Mouse (Mus musculus) kidney, embryonic 14.5 days (tissue): ENCODE data around the gene Wwox. TPM values are rescaled to one million over a fixed set of nuclear protein-coding genes. Genes with fewer than 3 reads are reported as not detected.

Source experiments
- ATAC-seq: fragments of 200-750 bp; cut with Nextera tagmentation; 2 replicates; pipeline ENCODE4 v1.8.0; 2017; ENCODE audit warnings: moderate number of reproducible peaks, mild to moderate bottlenecking, moderate TSS enrichment, moderate library complexity; ENCODE audit not compliant: low FRiP score, low TSS enrichment
- H3K27ac ChIP-seq: fragments of 300-500 bp; sonication (generic); 2 replicates; pipeline ENCODE4 v1.5.1; 2014; ENCODE audit warnings: low read depth, mild to moderate bottlenecking, low read length, moderate library complexity, mixed read lengths
- H3K27me3 ChIP-seq: fragments of 300-500 bp; sonication (generic); 2 replicates; pipeline ENCODE4 v1.6.1; 2014; ENCODE audit warnings: mild to moderate bottlenecking, low read length; ENCODE audit not compliant: control insufficient read depth, insufficient read depth
- H3K36me3 ChIP-seq: fragments of 300-500 bp; sonication (generic); 2 replicates; pipeline ENCODE4 v1.6.1; 2014; ENCODE audit warnings: low read length, mixed read lengths; ENCODE audit not compliant: control insufficient read depth, insufficient read depth
- H3K4me1 ChIP-seq: fragments of 300-500 bp; sonication (generic); 2 replicates; pipeline ENCODE4 v1.6.1; 2014; ENCODE audit warnings: low read length, mixed read lengths; ENCODE audit not compliant: control insufficient read depth, insufficient read depth
- H3K4me2 ChIP-seq: fragments of 300-500 bp; sonication (generic); replicated peaks from 2 replicates; pipeline ENCODE4 v1.6.1; 2014; ENCODE audit warnings: low read depth, mild to moderate bottlenecking, low read length
- H3K4me3 ChIP-seq: fragments of 300-500 bp; sonication (generic); 2 replicates; pipeline ENCODE4 v1.5.1; 2014; ENCODE audit warnings: mild to moderate bottlenecking, low read length
- H3K9ac ChIP-seq: fragments of 300-500 bp; sonication (generic); 2 replicates; pipeline ENCODE4 v1.6.1; 2014; ENCODE audit warnings: low read depth, mild to moderate bottlenecking, low read length, moderate library complexity
- H3K9me3 ChIP-seq: fragments of 300-500 bp; sonication (generic); 2 replicates; pipeline ENCODE4 v1.6.1; 2016; ENCODE audit warnings: low read length; ENCODE audit not compliant: control insufficient read depth
- WGBS: fragments of 180-500 bp; shearing (Covaris S2); extraction: QIAGEN DNeasy Blood & Tissue Kit; methylation state at CpG from one replicate; pipeline ENCODE4 v1.1.7; 2014; 5-methylcytosine and 5-hydroxymethylcytosine counted together
- polyA plus RNA-seq: library from polyadenylated mRNA; unstranded; fragments of >200 nt; fragmentation: Nextera tagmentation; extraction: Ambion mirVana; gene quantifications from 2 replicates; pipeline ENCODE4 v1.2.1, GENCODE M21; 2014

Gene Wwox
- polyA plus RNA-seq, 1 experiment from 2014 or later: 17.0 TPM

DNA sequence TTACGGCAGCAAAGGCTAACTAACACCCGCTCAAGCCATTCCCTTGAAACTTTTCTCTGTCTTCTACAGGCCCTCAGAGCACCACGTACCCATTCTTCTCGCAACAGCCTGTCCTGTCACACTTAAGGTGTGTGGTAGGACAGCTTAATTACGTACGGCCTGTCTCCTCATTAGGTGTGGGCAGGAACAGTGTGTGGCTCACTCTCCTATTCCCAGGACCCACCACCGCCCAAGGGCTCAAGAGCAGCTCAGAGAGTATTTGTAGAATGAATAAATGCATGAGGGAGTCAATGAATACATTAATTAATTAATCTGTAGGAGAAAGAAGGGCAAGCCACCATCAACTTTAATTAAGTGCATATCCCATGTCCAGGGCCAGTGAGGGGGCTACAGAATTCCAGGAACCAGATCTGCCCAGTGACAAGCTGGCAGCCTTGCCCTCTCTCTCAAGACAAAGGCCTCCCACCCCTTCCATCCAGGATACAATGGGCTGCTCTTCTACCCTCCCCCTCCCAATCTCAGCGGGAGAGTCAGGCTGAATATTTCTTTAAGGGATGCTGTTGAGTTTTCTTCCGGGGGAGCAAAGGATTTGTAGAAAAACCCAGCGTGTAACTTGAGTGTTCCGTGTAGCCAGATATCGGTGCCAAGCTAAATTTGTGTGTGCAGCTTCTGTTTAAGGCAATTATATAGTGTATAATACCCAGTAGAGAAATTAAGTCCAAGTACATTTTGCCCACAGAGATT lies 718.7 kb downstream of the Wwox start:
- peak; percentile 56; the same call in 1 of the 2 replicates for ATAC-seq
- no peak overlapping the region for H3K27ac ChIP-seq
- H3K4me1 ChIP-seq: peaks cover 16% of the 10 kb centered on the region

DNA sequence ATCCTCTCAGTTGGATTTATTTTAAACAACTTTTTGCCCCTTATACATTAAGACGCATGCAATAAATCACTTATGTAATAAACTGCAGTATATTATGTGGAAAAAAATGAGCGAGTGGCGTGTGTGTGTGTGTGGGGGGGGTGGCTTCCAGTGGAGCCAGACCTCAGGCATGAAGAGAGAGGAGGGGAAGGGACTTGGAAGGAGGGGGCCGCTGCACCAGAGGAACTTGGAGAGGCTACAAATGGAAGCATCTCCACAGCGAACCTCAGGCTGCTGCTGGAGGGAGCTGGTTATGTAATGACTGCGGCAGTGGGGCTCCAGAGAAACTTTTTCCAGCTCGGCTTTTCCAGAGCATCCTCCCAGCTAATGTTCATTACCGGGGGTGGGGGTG lies 719.3 kb downstream of the Wwox start:
- Histone ChIP-seq H3K4me2 (peak overlapping the region; percentile 60), H3K9ac (peak overlapping the region; percentile 8; the same call in 1 of the 2 replicates), H3K4me1 (peaks cover 16% of the 10 kb centered on the region), H3K36me3 (no peaks in the 10 kb centered on the region), H3K9me3 (no peaks in the 10 kb centered on the region), H3K4me3 (peak overlapping the region; percentile 28; the same call in 1 of the 2 replicates), H3K27me3 (no peaks in the 10 kb centered on the region), H3K27ac (no peak overlapping the region)
- ATAC-seq: peak; percentile 63; the same call in 1 of the 2 replicates
- WGBS: 6% methylated on average over 8 of the region's 8 CpGs

More for the DNA sequence above, 718.7 kb downstream of the Wwox start:
- Histone ChIP-seq H3K9me3 (no peaks in the 10 kb centered on the region), H3K9ac (no peak overlapping the region), H3K27me3 (no peaks in the 10 kb centered on the region), H3K36me3 (no peaks in the 10 kb centered on the region), H3K4me3 (no peak overlapping the region), H3K4me2 (peak overlapping the region; percentile 60)
- 44% methylated on average over 12 of the region's 12 CpGs for WGBS

DNA sequence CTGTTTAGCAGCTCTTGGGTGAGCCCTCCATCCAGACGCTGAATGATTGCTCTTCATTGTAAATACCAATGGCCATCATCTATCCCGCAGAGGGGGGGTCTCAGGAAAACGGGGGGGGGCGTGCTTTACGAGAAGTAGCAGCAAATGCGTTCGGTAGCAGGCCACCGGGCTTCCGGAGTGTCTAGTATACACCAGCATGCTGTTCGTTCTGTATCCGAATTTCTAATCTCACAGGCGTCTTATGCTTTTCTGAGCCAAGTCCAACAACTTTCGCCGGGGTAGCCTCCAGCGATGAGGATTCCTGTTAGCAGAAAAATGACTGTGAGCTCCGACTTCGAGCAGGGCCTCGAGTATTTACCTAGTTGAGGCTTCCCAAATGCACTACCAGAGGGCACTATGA lies 719.8 kb downstream of the Wwox start:
- no peaks in the 10 kb centered on the region for H3K27me3 ChIP-seq
- H3K4me3 ChIP-seq: peak overlapping the region; percentile 28
- H3K9me3 ChIP-seq: no peaks in the 10 kb centered on the region
- WGBS: 11% methylated on average over 18 of the region's 18 CpGs
- H3K27ac ChIP-seq: no peak overlapping the region
- no peaks in the 10 kb centered on the region for H3K36me3 ChIP-seq
- peaks cover 16% of the 10 kb centered on the region for H3K4me1 ChIP-seq
- peak overlapping the region; percentile 48 for H3K9ac ChIP-seq
- peak overlapping the region; percentile 60 for H3K4me2 ChIP-seq
- no peak for ATAC-seq

DNA sequence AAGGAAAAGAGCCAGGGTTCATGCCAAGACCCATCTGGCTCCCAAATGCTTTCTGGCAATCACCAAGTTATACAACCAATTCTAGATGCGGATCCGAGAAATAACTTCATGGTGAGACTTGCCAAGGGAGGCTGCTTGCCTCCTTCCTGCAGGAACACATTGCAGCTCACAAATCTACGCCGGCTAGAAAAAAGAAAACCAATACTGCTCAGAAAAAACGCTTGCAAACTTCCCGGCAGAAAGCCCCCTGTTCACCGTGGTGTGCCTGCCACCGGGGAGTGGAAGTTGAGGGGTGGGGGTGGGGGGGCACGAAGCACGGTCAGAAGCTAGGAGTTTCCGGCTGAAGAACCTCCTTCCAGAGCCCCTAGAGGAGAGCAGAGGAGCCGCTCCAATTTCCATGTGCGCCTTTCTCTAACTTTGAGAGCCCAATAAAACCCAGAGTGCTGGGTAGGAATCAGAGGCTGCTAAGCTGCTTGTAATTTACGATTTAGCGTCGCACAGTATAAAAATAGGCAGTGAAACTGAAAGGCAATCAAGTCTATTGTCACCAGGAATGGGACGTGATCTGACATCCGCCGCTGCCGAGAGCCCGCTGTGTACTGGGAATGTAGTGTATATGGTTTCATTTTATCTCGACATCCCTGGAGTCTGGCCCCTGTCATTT lies 720.4 kb downstream of the Wwox start:
- Histone ChIP-seq H3K9ac (peak overlapping the region; percentile 48), H3K4me2 (peak overlapping the region; percentile 60), H3K4me1 (peaks cover 16% of the 10 kb centered on the region), H3K36me3 (no peaks in the 10 kb centered on the region), H3K27ac (no peak overlapping the region), H3K27me3 (no peaks in the 10 kb centered on the region), H3K9me3 (no peaks in the 10 kb centered on the region), H3K4me3 (peak overlapping the region; percentile 28)
- ATAC-seq: peak; percentile 64
- WGBS: 3% methylated on average over 22 of the region's 22 CpGs

DNA sequence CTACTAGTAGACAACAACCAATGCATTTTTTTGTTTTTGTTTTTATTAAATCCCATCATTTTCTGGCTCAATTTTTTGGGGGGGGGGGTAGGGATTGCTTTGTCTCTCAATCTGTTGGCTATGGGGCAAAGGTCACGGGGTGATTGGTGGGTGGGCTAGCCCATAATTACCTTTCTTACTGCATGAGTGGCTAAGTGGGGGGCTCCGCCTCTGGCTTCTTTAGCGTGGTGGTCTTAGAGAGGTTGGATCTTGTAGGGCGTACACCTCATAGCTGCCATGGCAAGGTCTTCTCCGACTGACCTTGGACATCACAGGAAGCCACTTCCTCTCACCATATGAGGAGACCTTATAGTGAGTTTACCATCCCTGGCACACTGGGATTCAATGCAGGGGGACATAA lies 721.0 kb downstream of the Wwox start:
- Histone ChIP-seq H3K4me1 (peaks cover 16% of the 10 kb centered on the region), H3K36me3 (no peaks in the 10 kb centered on the region), H3K4me2 (peak overlapping the region; percentile 60), H3K9ac (peak overlapping the region; percentile 48; the same call in 1 of the 2 replicates), H3K27ac (no peak overlapping the region), H3K27me3 (no peaks in the 10 kb centered on the region), H3K4me3 (peak overlapping the region; percentile 28; the same call in 1 of the 2 replicates), H3K9me3 (no peaks in the 10 kb centered on the region)
- 84% methylated on average over 5 of the region's 5 CpGs for WGBS
- ATAC-seq: no peak

DNA sequence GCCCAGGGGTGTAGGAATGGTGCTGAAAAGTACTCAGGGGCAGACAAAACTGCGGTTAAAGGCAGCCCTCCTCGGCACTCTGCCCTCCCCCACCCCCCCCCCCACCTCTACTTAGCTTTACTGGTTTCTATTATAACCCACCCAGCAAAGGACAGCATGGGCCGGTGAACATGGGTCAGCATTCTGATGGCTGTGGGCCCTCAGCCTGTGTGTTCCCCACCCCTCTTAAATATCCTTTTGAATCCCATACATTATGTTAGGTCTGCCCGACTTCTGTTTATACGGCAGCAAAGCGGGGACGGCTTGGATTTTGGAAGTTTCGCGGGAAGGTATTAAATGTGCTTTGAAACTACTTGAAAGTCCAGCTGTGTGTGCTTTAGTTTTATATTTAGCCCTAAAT lies 722.1 kb downstream of the Wwox start:
- no peak overlapping the region for H3K27ac ChIP-seq
- no peak overlapping the region for H3K4me2 ChIP-seq
- no peak overlapping the region for H3K4me3 ChIP-seq
- H3K9ac ChIP-seq: no peak overlapping the region
- no peak for ATAC-seq
- H3K36me3 ChIP-seq: no peaks in the 10 kb centered on the region
- no peaks in the 10 kb centered on the region for H3K27me3 ChIP-seq
- peaks cover 16% of the 10 kb centered on the region for H3K4me1 ChIP-seq
- no peaks in the 10 kb centered on the region for H3K9me3 ChIP-seq
- WGBS: 70% methylated on average over 9 of the region's 9 CpGs

DNA sequence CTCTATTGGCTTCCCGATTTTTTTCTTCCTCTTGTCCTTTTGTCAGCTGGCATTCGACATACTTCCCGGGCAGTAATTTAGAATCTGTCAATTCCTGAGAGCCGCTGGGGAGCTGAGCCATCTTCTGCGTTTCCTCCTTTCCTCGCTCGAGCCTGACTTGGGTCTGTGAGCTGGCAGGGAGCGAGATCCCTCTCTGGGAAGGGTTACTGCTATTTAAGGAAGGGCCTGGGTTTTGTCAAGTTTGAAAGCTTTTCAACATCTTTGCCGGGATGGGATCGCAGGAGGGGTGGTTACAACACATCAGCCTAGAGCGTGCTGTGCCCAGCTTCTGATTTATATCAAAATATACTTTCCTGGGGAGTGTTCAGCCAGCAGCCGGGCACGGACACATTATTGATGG lies 725.4 kb downstream of the Wwox start:
- WGBS: 11% methylated on average over 13 of the region's 13 CpGs
- H3K4me1 ChIP-seq: no peaks in the 10 kb centered on the region
- no peaks in the 10 kb centered on the region for H3K36me3 ChIP-seq
- 0 out of 2 replicates have a peak overlapping the region, but pooled peaks have one; percentile 3 for H3K4me2 ChIP-seq
- no peak overlapping the region for H3K27ac ChIP-seq
- no peak overlapping the region for H3K4me3 ChIP-seq
- no peaks in the 10 kb centered on the region for H3K9me3 ChIP-seq
- no peaks in the 10 kb centered on the region for H3K27me3 ChIP-seq
- no peak for ATAC-seq
- H3K9ac ChIP-seq: no peak overlapping the region

DNA sequence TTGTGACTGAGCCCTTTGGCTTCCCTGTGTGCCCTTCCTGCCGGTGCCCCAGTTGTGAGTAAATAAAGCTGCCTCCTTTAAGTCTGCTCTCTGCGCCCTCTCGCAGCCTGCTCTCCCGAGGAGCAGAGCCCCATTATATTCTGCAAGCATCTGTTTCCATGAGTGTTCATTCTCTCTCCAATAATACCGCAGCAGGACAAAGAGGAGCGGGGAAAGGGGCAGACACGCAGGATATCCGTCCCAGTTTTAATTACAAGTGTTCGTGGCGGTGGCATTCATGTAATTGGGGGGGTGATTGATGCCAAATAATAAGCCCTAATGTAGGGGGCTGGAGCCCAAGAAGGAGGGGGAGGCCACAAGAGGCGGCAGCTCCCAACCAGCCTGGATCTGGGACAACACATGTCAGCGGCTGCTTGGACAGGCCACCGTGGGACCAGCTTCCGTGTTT lies 734.2 kb downstream of the Wwox start:
- ATAC-seq: no peak
- no peaks in the 10 kb centered on the region for H3K9me3 ChIP-seq
- no peaks in the 10 kb centered on the region for H3K27me3 ChIP-seq
- no peak overlapping the region for H3K4me3 ChIP-seq
- H3K27ac ChIP-seq: no peak overlapping the region
- H3K9ac ChIP-seq: no peak overlapping the region
- 75% methylated on average over 14 of the region's 14 CpGs for WGBS
- H3K4me2 ChIP-seq: no peak overlapping the region
- H3K36me3 ChIP-seq: no peaks in the 10 kb centered on the region
- H3K4me1 ChIP-seq: no peaks in the 10 kb centered on the region

DNA sequence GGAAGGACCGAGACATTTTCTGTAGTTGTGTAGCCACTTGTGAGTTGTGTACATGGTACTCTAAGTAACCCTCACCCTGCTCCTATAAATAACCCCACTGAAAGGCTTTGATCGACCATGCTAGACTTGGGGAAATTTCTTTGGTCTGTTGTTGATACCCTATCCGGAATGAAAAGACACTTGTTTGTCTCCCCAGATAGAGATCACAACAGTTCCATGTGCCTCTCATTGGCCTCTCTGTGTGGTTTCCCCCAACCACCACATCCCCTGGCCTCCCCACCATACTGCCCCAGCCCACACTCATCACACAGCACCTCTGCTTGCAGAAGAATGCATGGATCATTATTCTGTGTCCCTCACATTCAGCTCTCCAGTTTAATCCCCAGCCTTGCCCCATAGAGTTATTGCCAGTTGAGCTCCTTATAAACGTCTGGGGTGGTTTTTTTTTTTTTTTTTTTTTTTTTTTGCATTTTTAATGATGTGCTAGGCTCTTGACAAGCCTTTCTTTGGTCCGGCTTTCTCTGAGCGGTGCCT lies 746.0 kb downstream of the Wwox start:
- WGBS: 65% methylated on average over 6 of the region's 6 CpGs
- Histone ChIP-seq H3K4me2 (no peak overlapping the region), H3K27ac (no peak overlapping the region), H3K4me3 (no peak overlapping the region), H3K9ac (no peak overlapping the region), H3K27me3 (no peaks in the 10 kb centered on the region), H3K4me1 (peaks cover 10% of the 10 kb centered on the region; the same call in 1 of the 2 replicates), H3K9me3 (no peaks in the 10 kb centered on the region), H3K36me3 (no peaks in the 10 kb centered on the region)
- ATAC-seq: no peak
